Mouse (Mus musculus) ES-Bruce4 (cell line): ENCODE data around the gene Morn1. TPM values are rescaled to one million over a fixed set of nuclear protein-coding genes. Genes with fewer than 3 reads are reported as not detected.
A peak's percentile ranks its signal among the peaks of the same experiment; 100 is the strongest.

Source experiments
- H3K27ac ChIP-seq: 2 replicates; pipeline ENCODE4 v1.5.1; 2012; ENCODE audit warnings: low read length, inconsistent platforms; ENCODE audit not compliant: insufficient read depth
- H3K27me3 ChIP-seq: 2 replicates; pipeline ENCODE4 v1.6.1; 2012; ENCODE audit warnings: mild to moderate bottlenecking, low read length, inconsistent platforms; ENCODE audit not compliant: control insufficient read depth, poor library complexity, insufficient read depth, severe bottlenecking
- H3K36me3 ChIP-seq: 2 replicates; pipeline ENCODE4 v1.6.1; 2012; ENCODE audit warnings: inconsistent platforms, mild to moderate bottlenecking, low read length, moderate library complexity; ENCODE audit not compliant: control insufficient read depth, poor library complexity, insufficient read depth, severe bottlenecking
- H3K4me1 ChIP-seq: one replicate; pipeline ENCODE4 v1.8.1; 2011; ENCODE audit warnings: low read length; ENCODE audit not compliant: control insufficient read depth, insufficient read depth
- H3K4me3 ChIP-seq: 2 replicates; pipeline ENCODE4 v1.5.1; 2011; ENCODE audit warnings: low read depth, mild to moderate bottlenecking, low read length
- H3K9ac ChIP-seq: 2 replicates; pipeline ENCODE4 v1.6.1; 2012; ENCODE audit warnings: low read depth, mild to moderate bottlenecking, inconsistent platforms; ENCODE audit not compliant: poor library complexity, severe bottlenecking
- H3K9me3 ChIP-seq: replicated peaks from 2 replicates; pipeline ENCODE4 v1.6.1; 2012; ENCODE audit warnings: mild to moderate bottlenecking, low read length, inconsistent platforms; ENCODE audit not compliant: control insufficient read depth, poor library complexity, insufficient read depth, severe bottlenecking
- CTCF ChIP-seq: IDR thresholded peaks from one replicate; pipeline ENCODE4 v1.8.1; 2011; ENCODE audit warnings: low read depth, low read length
- EP300 ChIP-seq: IDR thresholded peaks from 2 replicates; pipeline ENCODE4 v1.6.1; 2011; ENCODE audit warnings: low read depth, low read length; ENCODE audit not compliant: insufficient read depth
- POLR2A ChIP-seq: IDR thresholded peaks from one replicate; pipeline ENCODE4 v1.8.1; 2011; ENCODE audit warnings: low read length; ENCODE audit not compliant: insufficient read depth
- polyA plus RNA-seq: library from polyadenylated mRNA; stranded (reverse); fragments of >200 nt; gene quantifications from 2 replicates; pipeline ENCODE4 v1.2.4, GENCODE M21; 2011; ENCODE audit warnings: low read depth; ENCODE audit not compliant: missing spikeins, insufficient read depth, insufficient read length

Gene Morn1
- polyA plus RNA-seq, 1 experiment: 11.6 TPM

- no peaks in the 10 kb centered on the region for H3K9me3 ChIP-seq
- H3K4me1 ChIP-seq: no peaks in the 10 kb centered on the region
- no peak overlapping the region for H3K9ac ChIP-seq
- TF ChIP-seq EP300 (no peak), CTCF (no peak), POLR2A (no peak)
- H3K4me3 ChIP-seq: no peak overlapping the region
- no peaks in the 10 kb centered on the region for H3K36me3 ChIP-seq
- H3K27me3 ChIP-seq: no peaks in the 10 kb centered on the region
- H3K27ac ChIP-seq: no peak overlapping the region
Observed at GRCm38 (mm10) chr4:155128411-155128810, 42.0 kb downstream of the Morn1 start.

- H3K9me3 ChIP-seq: no peaks in the 10 kb centered on the region
- no peak overlapping the region for H3K9ac ChIP-seq
- H3K4me3 ChIP-seq: no peak overlapping the region
- H3K4me1 ChIP-seq: no peaks in the 10 kb centered on the region
- no peak overlapping the region for H3K27ac ChIP-seq
- no peaks in the 10 kb centered on the region for H3K27me3 ChIP-seq
- no peaks in the 10 kb centered on the region for H3K36me3 ChIP-seq
- TF ChIP-seq POLR2A (no peak), CTCF (peak; percentile 17)
Observed at GRCm38 (mm10) chr4:155129132-155129917, 42.9 kb downstream of the Morn1 start.

GRCm38 (mm10) chr4:155129996-155130395, 43.6 kb downstream of the Morn1 start:
- Histone ChIP-seq H3K9ac (no peak overlapping the region), H3K27ac (no peak overlapping the region), H3K36me3 (no peaks in the 10 kb centered on the region), H3K4me1 (no peaks in the 10 kb centered on the region), H3K9me3 (no peaks in the 10 kb centered on the region), H3K27me3 (no peaks in the 10 kb centered on the region), H3K4me3 (no peak overlapping the region)
- no peak for TF ChIP-seq POLR2A
- TF ChIP-seq CTCF: no peak
- TF ChIP-seq EP300: no peak

GRCm38 (mm10) chr4:155130616-155131015, 44.2 kb downstream of the Morn1 start:
- no peaks in the 10 kb centered on the region for H3K4me1 ChIP-seq
- no peak overlapping the region for H3K27ac ChIP-seq
- no peak overlapping the region for H3K9ac ChIP-seq
- no peak for TF ChIP-seq POLR2A
- TF ChIP-seq EP300: no peak
- no peak for TF ChIP-seq CTCF
- H3K4me3 ChIP-seq: no peak overlapping the region
- no peaks in the 10 kb centered on the region for H3K27me3 ChIP-seq
- no peaks in the 10 kb centered on the region for H3K36me3 ChIP-seq
- no peaks in the 10 kb centered on the region for H3K9me3 ChIP-seq

- H3K27me3 ChIP-seq: no peaks in the 10 kb centered on the region
- no peak overlapping the region for H3K9ac ChIP-seq
- no peaks in the 10 kb centered on the region for H3K9me3 ChIP-seq
- H3K36me3 ChIP-seq: no peaks in the 10 kb centered on the region
- TF ChIP-seq POLR2A: no peak
- TF ChIP-seq EP300: no peak
- TF ChIP-seq CTCF: no peak
- no peaks in the 10 kb centered on the region for H3K4me1 ChIP-seq
- H3K27ac ChIP-seq: no peak overlapping the region
- no peak overlapping the region for H3K4me3 ChIP-seq
Observed at GRCm38 (mm10) chr4:155133188-155133587, 46.8 kb downstream of the Morn1 start.

- no peaks in the 10 kb centered on the region for H3K36me3 ChIP-seq
- H3K27ac ChIP-seq: no peak overlapping the region
- TF ChIP-seq CTCF (no peak), EP300 (no peak), POLR2A (no peak)
- H3K9me3 ChIP-seq: no peaks in the 10 kb centered on the region
- no peaks in the 10 kb centered on the region for H3K4me1 ChIP-seq
- no peak overlapping the region for H3K4me3 ChIP-seq
- no peaks in the 10 kb centered on the region for H3K27me3 ChIP-seq
- H3K9ac ChIP-seq: no peak overlapping the region
Observed at GRCm38 (mm10) chr4:155133658-155134417, 47.5 kb downstream of the Morn1 start.
